Mouse (Mus musculus) urinary bladder, postnatal 36 days (tissue): Measurements from ENCODE around the gene C2cd2l.
"Not testable (repeated sequence)": the region's sequence is repeated elsewhere in the genome, so short reads cannot be mapped to it uniquely, and the experiment has no call there.

Experiments used
- DNase-seq, 2 experiments: peaks; one replicate each; pipeline ENCODE4 v3.0.0; 2022; ENCODE audit warnings: low spot score in 2 of 2, mixed read lengths in 1 of 2

Gene C2cd2l

GRCm38 (mm10) chr9:44319887-44320798 is at the start of gene C2cd2l:
TSS of gene C2cd2l (minus strand) at chr9:44320285.
- peak; percentile 79 to 89 for DNase-seq

- no peak for DNase-seq
These were observed 44.4 kb upstream of the C2cd2l start for GRCm38 (mm10) chr9:44364480-44364879.

- DNase-seq = not testable (repeated sequence)
These were observed 41.8 kb upstream of the C2cd2l start for GRCm38 (mm10) chr9:44361931-44362330.

- peak; percentile 91 to 96 for DNase-seq
These were observed 41.3 kb upstream of the C2cd2l start, which contains the start of gene Vps11 for GRCm38 (mm10) chr9:44361190-44361917. TSS of gene Vps11 (minus strand) at chr9:44361670.

GRCm38 (mm10) chr9:44357207-44357606 is 37.1 kb upstream of the C2cd2l start:
- no peak for DNase-seq

DNA sequence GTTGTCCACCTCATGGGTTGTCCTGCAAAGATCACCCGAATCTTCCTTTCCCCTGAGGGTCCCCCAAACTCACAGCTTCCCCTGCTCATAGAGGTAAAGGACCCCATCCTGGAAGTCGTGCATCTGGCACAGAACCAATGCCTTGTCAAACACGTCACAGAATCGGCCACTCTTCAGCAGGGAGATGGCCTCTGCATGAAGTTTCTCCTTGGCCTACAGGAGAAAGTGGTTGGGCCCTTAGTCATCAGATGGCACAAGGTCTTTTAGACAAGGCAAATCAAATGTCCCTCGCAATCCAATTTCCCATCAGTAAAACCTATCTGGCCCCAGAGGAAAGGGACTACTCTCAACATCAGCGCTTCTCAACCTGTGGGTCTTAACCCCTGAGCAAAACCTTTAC is 33.1 kb upstream of the C2cd2l start:
- no peak for DNase-seq

DNA sequence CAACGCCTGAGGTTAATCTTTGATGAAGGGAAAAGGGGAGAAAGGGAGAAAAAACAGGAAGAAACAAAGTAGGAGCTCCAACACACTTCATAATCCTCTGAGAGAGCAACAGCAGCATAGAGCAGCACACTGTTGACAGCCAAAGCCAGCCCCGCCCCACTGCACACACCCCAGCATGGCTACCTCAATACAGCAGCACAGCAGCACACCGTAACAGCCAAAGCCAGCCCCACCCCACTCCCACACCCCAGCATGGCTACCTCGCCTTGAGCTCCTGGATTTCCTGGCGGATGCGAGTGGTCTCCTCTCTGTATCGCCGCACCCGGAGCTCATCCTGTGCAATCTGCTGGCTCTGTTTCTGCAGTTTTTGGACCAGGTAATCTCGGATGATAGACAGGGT is 32.3 kb upstream of the C2cd2l start:
- no peak for DNase-seq

GRCm38 (mm10) chr9:44351396-44351795 is 31.3 kb upstream of the C2cd2l start:
- no peak for DNase-seq

DNA sequence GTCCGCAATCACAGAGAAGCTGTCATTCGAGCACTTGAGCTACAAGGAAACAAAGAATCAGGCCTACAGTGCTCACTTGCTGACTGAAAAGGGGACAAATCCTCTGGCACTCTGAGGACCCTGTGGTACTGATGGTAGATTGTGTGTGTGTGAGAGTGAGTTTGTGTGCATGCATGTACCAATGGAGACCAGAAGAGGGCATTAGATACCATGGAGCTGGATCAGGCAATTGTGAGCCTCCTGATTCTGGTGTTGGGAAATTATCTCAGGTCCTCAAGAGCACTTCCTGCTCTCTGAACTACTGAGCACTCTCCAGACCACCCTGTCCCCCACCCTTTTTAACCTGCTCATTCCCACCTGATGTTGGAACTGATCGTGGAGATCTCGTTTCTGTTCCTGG is 28.5 kb upstream of the C2cd2l start:
- no peak for DNase-seq

DNA sequence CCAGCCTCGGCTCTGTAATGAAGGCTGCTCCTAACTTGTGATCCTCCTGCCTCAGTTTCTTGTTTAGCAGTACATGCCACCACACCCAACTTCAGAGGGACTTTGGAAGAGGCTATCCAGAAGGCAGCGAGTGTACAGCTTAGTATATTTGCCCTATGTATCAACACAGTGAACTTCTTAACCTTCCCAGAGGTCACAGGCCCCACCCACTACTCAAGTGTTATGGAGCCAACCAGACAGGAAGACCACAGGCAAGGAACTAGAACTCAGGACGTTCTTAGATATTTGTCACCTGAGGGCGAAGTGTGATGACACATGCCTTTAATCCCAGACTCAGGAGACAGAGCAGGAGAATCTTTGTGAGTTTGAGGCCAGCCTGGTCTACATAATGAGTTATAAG is 27.5 kb upstream of the C2cd2l start:
- DNase-seq = no peak

DNA sequence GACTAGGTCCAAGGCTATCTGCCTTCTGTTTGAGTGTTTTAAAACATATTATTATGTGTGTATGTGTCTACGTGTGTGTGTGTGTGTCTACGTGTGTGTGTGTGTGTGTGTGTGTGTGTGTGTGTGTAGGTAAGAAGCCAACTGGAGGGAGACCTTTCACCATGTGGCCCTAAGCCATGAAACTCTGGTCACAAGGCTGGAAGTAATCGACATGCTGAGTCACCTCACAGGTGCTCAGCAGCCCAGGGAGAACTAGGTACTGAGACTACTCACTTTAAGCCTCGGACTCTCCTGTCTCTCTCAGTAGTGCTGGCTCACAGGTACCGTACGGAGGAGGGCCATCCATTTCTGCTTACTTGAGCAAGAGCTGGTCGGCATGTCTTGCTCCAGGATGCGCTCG is 27.1 kb upstream of the C2cd2l start:
- no peak for DNase-seq

- DNase-seq = no peak
These were observed 25.7 kb upstream of the C2cd2l start for GRCm38 (mm10) chr9:44345570-44346433.

DNA sequence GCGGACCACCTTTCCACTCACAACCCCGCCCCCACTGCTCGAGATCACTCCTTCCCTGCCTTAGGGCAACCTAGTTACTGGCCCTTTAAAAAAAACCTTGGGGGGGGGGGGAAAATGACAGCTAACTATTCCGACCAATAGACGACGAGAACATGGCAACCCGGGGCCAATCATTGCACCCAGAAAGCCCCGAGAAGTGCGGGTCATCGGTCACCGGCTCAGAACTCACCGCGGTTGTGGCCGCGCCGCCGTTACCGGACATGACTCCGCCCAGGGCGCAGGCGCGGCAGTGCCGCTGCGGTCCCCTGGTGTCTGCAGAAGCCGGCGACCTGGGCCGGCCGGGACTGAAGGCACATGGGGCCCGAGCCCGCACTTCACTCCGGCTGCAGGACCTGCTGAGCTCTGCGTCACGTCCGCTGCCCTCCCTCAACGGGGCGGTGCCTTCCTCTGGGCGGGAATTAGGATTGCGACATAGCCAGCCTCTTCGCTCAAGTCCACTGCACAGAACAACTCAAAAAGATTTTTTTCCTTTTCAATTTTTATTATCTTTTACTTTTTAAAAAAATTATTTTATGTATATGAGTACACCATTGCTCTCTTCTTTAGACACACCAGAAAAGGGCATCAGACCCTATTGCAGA is 23.8 kb upstream of the C2cd2l start, which contains the start of gene Hmbs:
Hmbs (minus strand) TSS at position 448 of the 641 bp plus-strand sequence.
- peak; percentile 94 to 96 for DNase-seq

DNA sequence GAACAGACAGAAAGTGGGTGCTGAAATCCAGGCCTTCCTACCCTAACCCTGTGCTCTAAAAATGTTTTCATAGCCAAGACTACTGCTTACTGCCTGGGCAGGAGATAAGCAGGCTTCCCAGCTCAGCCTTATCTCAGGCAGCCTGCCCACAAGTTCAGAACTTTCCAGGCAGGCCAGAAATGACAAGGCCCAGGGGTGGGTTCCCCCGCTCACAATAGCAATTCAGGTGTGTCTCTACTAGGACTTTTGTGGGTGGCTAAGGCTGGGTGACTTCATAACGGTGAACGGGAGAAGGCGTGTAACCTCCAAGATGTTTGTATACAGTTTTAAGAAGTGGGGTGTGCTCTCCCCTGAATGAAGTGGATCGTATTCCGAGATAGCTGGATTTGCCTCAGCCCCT is 23.2 kb upstream of the C2cd2l start:
- DNase-seq = peak in 1 of 2 experiments; percentile 7

- no peak for DNase-seq
These were observed 22.5 kb upstream of the C2cd2l start for GRCm38 (mm10) chr9:44342605-44343004.

GRCm38 (mm10) chr9:44342173-44342572 is 22.1 kb upstream of the C2cd2l start:
- no peak for DNase-seq

DNA sequence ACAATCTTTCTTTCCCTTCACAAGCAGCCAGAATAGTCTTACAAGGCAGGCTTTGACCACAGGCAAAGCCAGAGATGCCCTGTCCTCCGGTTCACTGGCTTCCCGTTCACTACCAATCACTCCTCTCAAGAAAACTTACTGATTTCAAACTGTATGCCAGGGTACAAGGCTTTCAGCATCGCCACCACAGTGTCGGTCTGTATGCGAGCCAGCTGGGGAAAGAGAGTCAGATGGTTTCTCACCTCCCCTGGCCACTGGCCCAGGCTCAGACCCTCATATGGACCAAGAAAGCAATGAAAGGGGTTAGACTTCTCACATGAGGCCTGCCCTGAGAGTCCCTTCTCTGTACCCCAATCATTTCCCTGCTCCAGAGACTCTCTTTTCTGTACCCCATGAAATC is 21.4 kb upstream of the C2cd2l start:
- no peak for DNase-seq

- no peak for DNase-seq
These were observed 18.5 kb upstream of the C2cd2l start for GRCm38 (mm10) chr9:44338574-44338973.

- DNase-seq = no peak
These were observed 17.5 kb upstream of the C2cd2l start for GRCm38 (mm10) chr9:44337436-44338169.

DNA sequence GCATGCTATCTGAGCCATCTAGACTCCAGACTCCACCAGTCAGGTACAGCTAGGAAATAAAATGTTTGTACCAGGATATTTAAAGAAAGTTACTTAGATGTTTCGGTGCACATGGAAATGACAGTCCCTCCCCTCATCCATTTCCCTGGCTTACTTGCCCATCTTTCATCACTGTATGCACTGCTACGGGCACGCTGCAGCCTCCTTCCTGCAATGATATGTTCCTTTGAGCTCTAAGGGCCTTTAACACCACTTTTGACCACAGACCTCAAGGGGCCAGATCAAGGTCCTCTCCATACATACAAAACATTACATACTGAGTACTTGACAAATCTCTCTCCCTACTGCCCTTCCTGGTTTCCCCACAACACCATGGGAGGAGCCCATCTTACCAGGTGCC is 16.9 kb upstream of the C2cd2l start:
- DNase-seq = no peak
